Mouse (Mus musculus) adrenal gland, adult 8-10 months (tissue): ENCODE measurements around the gene Aarsd1. TPM values are rescaled to one million over a fixed set of nuclear protein-coding genes. Genes with fewer than 3 reads are reported as not detected.
"Not testable (repeated sequence)": the region's sequence is repeated elsewhere in the genome, so short reads cannot be mapped to it uniquely, and the experiment has no call there.

Experiments
- DNase-seq: peaks from one replicate; pipeline ENCODE4 v3.0.0; 2022
- total RNA-seq, 4 experiments: library from RNA; stranded (reverse); gene quantifications; 2 replicates each; pipeline ENCODE4 v1.2.4; 2022

The Aarsd1 gene
- total RNA-seq = 10 to 100 TPM; 33.7 to 41.1 (median 37.0) TPM

- peak; percentile 68 for DNase-seq
Observed at GRCm38 (mm10) chr11:101417101-101417855, at the start of gene Aarsd1. TSS of gene Aarsd1 (minus strand) at chr11:101417615.

DNA sequence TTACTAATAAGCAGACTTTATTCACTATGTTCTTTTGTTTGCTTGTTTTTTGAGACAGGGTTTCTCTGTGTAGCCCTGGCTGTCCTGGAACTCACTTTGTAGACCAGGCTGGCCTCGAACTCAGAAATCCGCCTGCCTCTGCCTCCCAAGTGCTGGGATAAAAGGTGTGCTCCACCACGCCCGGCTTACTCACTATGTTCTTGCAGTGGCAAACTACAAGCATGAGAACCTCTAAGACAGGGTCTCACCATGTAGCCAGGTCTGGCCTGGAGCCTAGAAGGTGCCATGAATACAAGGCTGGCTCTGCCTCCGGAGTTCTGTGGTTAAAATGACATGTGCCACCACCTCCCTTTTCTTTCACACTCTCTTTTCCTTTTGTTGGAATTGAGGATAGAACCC is 49.1 kb upstream of the Aarsd1 start:
- DNase-seq = not testable (repeated sequence)

GRCm38 (mm10) chr11:101465869-101466551 is 48.6 kb upstream of the Aarsd1 start, which contains the start of gene Vat1:
TSS of gene Vat1 (minus strand) at chr11:101466230.
- peak; percentile 70 for DNase-seq

DNA sequence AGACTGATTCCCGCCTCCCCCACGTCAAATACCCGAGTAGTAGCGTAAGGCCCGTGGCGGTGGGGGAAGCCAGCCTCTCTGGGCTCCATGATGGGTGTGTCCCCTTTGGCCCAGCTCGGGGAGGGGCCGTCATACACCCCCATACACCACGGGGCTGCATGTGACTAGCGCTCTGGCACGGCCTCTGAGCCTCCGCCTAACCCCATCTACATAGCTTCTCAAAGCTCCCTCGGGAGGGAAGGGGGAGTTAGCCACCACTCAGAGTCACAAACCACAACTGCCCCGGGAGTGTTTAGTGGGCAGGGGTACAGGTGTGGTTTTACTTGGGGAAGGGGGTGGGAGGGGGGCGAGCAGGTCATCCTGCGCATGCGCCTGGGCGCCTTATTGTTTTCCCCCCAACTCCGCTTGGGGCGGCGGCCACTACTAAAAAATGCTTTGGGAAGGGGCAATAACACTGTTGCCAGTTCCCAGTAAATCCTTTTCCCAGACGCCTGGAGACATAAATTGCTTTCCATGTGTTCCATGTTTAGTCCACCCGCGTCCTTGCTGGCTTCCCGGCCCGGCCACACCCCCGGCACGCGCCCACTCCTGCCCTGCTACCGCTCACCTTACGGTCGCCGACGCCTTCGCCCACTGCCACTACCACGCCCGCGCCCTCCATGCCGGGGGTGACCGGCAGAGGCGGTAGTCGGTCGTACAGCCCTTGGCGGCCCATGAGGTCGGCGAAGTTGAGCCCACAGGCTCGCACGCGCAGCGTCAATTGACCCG is 47.9 kb upstream of the Aarsd1 start:
- peak; percentile 72 for DNase-seq

- DNase-seq = no peak
Observed at GRCm38 (mm10) chr11:101464211-101465100, 47.0 kb upstream of the Aarsd1 start, which contains the start of gene Rnd2. TSS of gene Rnd2 (plus strand) at chr11:101464999.

DNA sequence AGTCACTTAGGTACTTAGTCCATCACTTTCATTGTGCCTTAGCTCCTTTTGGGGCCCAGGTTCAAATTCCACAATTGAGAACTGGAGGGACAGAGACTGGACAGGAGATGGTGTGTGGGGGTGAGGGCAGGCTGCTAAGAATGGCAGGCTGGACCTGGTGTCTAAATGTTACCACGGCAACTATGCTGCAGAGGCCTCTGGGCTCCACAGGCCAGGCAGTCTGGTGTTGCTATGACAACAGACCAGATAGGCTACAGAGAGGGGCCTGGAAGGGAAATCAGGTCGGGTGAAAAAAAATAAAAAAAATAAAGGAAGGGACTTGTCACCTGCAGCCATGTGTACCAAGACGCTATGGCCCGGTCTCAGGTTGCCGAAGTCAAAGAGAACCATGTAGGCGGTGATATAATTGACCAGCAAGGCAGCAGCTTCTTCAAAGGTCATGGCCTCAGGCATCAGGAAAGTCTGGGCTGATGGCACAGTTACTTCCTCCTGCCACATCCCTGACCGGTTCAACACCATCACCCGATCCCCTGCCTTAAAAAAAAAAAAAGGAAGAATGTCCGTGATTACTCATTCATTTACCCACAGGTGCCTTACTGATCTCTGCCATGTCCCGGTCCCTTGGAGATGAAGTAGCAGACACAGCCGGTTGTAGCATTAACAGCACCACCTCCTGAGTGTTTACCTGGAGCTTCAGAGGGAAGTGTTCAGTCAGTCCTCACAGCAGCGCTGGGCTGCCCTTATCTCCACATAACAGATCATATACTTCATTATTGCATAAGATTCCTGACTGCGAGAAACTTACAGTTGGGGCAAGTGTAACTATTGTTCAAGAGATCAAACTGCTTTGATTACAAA is 45.4 kb upstream of the Aarsd1 start:
- no peak for DNase-seq

DNA sequence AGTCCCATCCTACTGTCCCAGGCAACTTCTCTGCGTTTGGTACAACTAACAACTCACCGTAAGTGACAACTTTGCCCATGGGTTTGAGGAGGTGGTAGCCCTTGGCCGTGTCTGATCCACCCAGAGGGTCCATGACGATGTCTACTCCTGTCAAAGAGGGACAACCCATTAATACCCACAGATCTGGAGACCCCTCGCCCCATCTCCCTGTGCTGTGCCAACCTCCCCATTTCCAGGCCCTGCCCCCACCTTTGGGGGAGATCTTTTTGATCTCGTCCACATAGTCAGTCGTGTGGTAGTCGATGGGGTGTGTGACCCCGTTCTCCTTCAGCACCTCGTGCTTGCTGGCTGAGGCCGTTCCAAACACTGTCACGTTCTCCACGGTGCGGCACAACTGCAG is 44.7 kb upstream of the Aarsd1 start:
- DNase-seq = no peak

- no peak for DNase-seq
Observed at GRCm38 (mm10) chr11:101460321-101460720, 42.9 kb upstream of the Aarsd1 start.

GRCm38 (mm10) chr11:101459716-101460115 is 42.3 kb upstream of the Aarsd1 start:
- no peak for DNase-seq

GRCm38 (mm10) chr11:101458217-101458616 is 40.8 kb upstream of the Aarsd1 start:
- DNase-seq = no peak

DNA sequence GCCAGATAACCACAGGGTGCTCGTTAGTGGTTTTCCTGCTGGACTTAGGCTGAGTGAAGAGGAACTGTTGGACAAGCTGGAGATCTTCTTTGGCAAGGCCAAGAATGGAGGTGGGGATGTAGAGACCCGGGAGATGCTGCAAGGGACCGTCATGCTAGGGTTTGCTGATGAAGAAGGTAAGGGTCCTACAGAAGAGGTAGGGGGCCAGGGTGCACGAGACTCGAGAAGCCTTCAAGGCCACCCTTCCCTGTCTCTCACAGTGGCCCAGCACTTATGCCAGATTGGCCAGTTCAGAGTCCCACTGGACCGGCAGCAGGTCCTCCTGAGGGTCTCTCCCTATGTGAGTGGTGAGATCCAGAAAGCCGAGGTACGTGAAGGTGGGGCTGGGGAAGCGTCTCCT is 40.2 kb upstream of the Aarsd1 start:
- no peak for DNase-seq

- no peak for DNase-seq
Observed at GRCm38 (mm10) chr11:101455627-101456026, 38.2 kb upstream of the Aarsd1 start.

GRCm38 (mm10) chr11:101454702-101455101 is 37.3 kb upstream of the Aarsd1 start:
- DNase-seq = no peak

GRCm38 (mm10) chr11:101452093-101452774 is 34.8 kb upstream of the Aarsd1 start:
- no peak for DNase-seq

DNA sequence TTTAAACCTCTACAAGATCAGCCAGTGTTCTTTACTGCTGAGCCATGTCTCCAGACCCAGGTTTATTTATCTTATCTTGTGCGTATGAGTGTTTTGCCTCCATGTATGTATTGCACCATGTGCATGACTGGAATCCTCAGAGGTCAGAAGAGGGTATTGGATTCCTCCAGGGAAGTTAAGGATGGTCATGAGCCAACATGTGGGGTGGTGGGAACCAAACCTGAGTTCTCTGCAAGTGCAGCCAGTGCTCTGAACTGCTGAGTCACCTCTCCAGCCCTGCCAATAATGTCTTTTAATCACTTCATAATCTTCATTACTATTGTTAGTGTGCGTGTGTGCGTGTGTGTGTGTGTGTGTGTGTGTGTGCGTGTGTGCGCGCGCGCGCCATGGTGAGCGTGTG is 34.1 kb upstream of the Aarsd1 start:
- no peak for DNase-seq

- DNase-seq = no peak
Observed at GRCm38 (mm10) chr11:101450394-101450793, 33.0 kb upstream of the Aarsd1 start.

DNA sequence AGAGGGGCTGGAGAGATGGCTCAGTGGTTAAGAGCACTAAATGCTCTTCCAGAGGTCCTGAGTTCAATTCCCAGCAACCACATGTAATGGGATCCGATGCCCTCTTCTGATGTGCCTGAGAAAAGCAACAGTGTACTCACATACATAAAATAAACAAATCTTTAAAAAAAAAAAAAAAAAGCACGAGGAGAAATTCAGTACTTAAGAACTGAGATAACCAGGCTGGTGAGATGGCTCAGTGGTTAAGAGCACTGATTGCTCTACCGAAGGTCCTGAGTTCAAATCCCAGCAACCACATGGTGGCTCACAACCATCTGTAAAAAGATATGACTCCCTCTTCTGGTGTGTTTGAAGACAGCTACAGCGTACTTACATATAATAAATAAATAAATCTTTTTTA is 32.2 kb upstream of the Aarsd1 start:
- DNase-seq = not testable (repeated sequence)

DNA sequence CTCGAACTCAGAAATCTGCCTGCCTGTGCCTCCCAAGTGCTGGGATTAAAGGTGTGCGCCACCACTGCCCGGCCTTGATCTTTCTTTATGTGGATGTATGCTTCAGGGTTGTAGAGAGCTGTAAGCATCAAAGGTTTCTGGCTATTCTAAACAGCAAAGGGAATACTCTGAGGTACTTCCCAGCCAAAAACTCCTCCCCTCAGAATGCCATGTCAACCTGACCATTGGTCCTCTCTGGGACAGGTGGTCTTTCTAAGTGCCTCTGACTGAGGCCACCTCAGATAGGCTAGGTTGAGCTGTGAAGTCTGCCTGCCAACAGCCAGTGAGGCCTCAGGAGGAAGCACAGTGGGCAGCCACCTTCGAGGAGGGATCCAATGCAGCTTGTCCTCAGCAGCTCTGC is 31.5 kb upstream of the Aarsd1 start:
- DNase-seq = no peak

- DNase-seq = peak; percentile 86
Observed at GRCm38 (mm10) chr11:101448274-101448746, 30.9 kb upstream of the Aarsd1 start, which contains the start of gene Ifi35. TSS of gene Ifi35 (plus strand) at chr11:101448407.

DNA sequence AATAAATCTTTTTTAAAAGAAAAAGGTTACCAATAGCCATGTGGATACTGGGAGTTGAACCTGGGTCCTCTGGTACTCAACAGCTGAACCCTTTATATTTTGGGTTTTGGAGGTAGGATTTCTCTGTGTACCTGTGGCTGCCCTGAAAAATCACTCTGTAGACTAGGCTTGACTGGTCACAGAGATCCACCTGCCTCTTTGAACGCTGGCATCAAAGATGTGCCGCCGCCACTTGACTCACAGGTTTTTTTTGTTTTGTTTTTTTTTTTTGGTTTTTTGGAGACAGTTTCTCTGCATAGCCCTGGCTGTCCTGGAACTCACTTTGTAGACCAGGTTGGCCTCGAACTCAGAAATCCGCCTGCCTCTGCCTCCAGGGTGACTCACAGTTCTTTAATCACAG is 30.4 kb upstream of the Aarsd1 start:
- no peak for DNase-seq
